Mouse (Mus musculus): ENCODE results near the gene Zbtb16. TPM values are rescaled to one million over a fixed set of nuclear protein-coding genes. Genes with fewer than 3 reads are reported as not detected.

The Zbtb16 gene
- total RNA-seq, 1 experiment = 0.36 TPM

DNA sequence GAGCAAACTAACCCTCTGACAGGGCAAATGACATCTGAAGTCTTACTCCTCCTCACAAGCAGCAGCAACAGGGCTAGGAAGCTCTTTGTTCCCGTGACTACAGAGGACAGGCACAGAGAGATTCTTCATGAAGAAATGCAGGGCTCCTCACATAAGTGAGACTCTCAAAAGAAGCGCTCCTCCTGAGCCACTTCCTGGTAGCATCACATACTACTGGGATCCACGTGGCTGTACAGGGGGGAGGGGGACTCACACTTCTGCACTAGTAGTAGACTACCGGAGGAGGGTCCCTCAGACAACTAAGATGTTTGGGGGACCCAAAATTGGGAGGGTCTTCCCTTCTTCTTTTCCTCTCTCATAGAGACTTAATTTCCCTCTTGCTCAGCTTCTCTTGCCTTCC, 139.7 kb downstream of the Zbtb16 start:
- no peak overlapping the region for H3K9ac ChIP-seq (ENCODE audit: insufficient read depth, low read depth, low read length, poor library complexity, severe bottlenecking)
- no peak overlapping the region for H3K27ac ChIP-seq (ENCODE audit: insufficient read depth, low read depth, low read length, poor library complexity, severe bottlenecking)

DNA sequence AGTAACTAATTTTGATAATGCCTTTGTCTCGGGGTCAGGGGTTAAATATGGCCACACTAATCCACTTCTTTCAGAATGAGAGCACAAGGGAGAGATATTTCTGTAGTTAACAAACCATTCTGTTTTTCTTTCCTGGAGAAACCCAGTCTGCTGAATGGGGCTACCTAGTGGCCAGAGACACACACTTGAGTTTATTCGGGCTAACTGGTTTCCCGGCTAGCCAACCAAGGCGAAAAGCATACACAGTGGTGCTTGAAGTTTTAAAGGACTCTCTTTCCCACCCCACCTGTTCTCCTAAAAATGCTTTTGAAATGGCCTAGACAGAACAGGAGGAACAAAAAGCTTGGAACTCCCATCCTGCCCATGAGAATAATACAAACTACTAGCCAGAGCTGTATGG, 140.2 kb downstream of the Zbtb16 start:
- Histone ChIP-seq H3K9ac (ENCODE audit: insufficient read depth, low read depth, low read length, poor library complexity, severe bottlenecking) (no peak overlapping the region), H3K4me3 (ENCODE audit: insufficient read depth in 1 of 2, low read depth in 1 of 2, low read length in 2 of 2, poor library complexity in 1 of 2, severe bottlenecking in 1 of 2) (no peak overlapping the region), H3K36me3 (ENCODE audit: control insufficient read depth, insufficient read depth, low read length, poor library complexity, severe bottlenecking) (no peaks in the 10 kb centered on the region), H3K4me1 (ENCODE audit: control insufficient read depth in 2 of 2, insufficient read depth in 2 of 2, low read length in 2 of 2, poor library complexity in 1 of 2) (no peaks in the 10 kb centered on the region; a peak in 1 of 4 replicates), H3K27ac (ENCODE audit: insufficient read depth, low read depth, low read length, poor library complexity, severe bottlenecking) (no peak overlapping the region), H3K9me3 (ENCODE audit: control insufficient read depth, insufficient read depth, low read depth, low read length) (no peaks in the 10 kb centered on the region)
- in situ Hi-C loops (cut with MboI; ENCODE audit: low sequenced_read_pairs in 2 of 2, unreplicated experiment in 2 of 2) = no loop called here
- TF ChIP-seq HCFC1 (IDR thresholded peaks at IDR 0.05; ENCODE audit: borderline replicate concordance, insufficient read depth, low read length) (no peak), MAFK (IDR thresholded peaks at IDR 0.05; ENCODE audit: insufficient read depth, low read depth, low read length) (no peak), ZNF384 (IDR thresholded peaks at IDR 0.05; ENCODE audit: low read depth, low read length) (no peak), ZC3H11A (IDR thresholded peaks at IDR 0.05; ENCODE audit: borderline replicate concordance, low read depth, low read length) (no peak), CHD2 (IDR thresholded peaks at IDR 0.05; ENCODE audit: low read depth, low read length) (no peak)
- peak; percentile 31 for DNase-seq (ENCODE audit: low read depth, low spot score)

More for the DNA sequence above, 139.7 kb downstream of the Zbtb16 start:
- TF ChIP-seq ZC3H11A (IDR thresholded peaks at IDR 0.05; ENCODE audit: borderline replicate concordance, low read depth, low read length) = no peak
- TF ChIP-seq CHD2 (IDR thresholded peaks at IDR 0.05; ENCODE audit: low read depth, low read length) = no peak
- no peak for TF ChIP-seq MAFK (IDR thresholded peaks at IDR 0.05; ENCODE audit: insufficient read depth, low read depth, low read length)
- TF ChIP-seq ZNF384 (IDR thresholded peaks at IDR 0.05; ENCODE audit: low read depth, low read length) = no peak
- TF ChIP-seq HCFC1 (IDR thresholded peaks at IDR 0.05; ENCODE audit: borderline replicate concordance, insufficient read depth, low read length) = no peak
- Histone ChIP-seq H3K4me3 (ENCODE audit: insufficient read depth in 1 of 2, low read depth in 1 of 2, low read length in 2 of 2, poor library complexity in 1 of 2, severe bottlenecking in 1 of 2) (no peak overlapping the region), H3K9me3 (ENCODE audit: control insufficient read depth, insufficient read depth, low read depth, low read length) (no peaks in the 10 kb centered on the region), H3K36me3 (ENCODE audit: control insufficient read depth, insufficient read depth, low read length, poor library complexity, severe bottlenecking) (no peaks in the 10 kb centered on the region), H3K4me1 (ENCODE audit: control insufficient read depth in 2 of 2, insufficient read depth in 2 of 2, low read length in 2 of 2, poor library complexity in 1 of 2) (no peaks in the 10 kb centered on the region; a peak in 1 of 4 replicates)
- no peak for DNase-seq (ENCODE audit: low read depth, low spot score)
- in situ Hi-C loops (cut with MboI; ENCODE audit: low sequenced_read_pairs in 2 of 2, unreplicated experiment in 2 of 2) = no loop called here

DNA sequence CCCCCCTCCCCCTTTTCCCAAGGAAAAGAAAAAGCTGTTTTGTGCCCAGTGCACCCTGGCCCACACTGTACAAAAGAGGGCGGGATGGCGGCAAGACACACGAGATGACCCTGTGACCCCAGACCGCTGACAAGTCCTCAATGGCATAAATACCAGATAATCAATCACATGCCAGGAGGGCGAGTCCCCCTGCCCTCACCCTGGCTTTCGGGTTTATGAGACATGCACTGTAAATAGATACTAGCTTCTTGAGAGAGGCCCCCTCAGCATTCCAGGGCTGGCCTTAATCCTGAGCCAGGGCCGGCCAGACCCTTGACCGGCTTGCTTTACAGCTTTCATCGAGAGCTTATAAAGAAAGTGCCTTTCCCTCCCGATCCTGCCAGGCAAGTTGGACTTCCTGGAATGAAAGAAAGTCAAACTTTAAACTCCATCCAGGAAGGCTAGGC, 141.4 kb downstream of the Zbtb16 start:
- no peak overlapping the region for H3K27ac ChIP-seq (ENCODE audit: insufficient read depth, low read depth, low read length, poor library complexity, severe bottlenecking)
- DNase-seq (ENCODE audit: low read depth, low spot score) = no peak

DNA sequence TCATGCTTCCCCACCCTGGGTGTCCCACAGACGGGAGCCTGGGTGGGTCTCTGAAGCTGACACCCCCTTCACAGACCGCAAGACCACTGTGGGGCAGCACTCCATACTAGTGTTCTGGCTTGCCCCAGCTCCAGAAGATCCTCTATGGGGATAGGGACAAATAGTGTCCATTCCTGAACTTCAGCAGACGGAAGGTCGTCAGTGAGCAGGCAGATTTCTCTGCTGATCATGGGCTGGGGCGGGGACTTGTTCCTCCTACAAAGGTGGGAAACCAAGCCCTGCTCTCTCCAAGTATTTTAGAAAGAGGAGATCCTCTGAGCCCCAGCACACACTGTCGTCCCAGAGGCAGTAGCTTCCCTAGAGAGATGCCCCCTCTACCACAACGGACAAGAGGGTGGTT, 142.3 kb downstream of the Zbtb16 start:
- in situ Hi-C loops (cut with MboI; ENCODE audit: low sequenced_read_pairs in 2 of 2, unreplicated experiment in 2 of 2) = no loop called here
- H3K27ac ChIP-seq (ENCODE audit: insufficient read depth, low read depth, low read length, poor library complexity, severe bottlenecking) = no peak overlapping the region
- DNase-seq (ENCODE audit: low read depth, low spot score) = no peak
- H3K9ac ChIP-seq (ENCODE audit: insufficient read depth, low read depth, low read length, poor library complexity, severe bottlenecking) = no peak overlapping the region
- no peak for TF ChIP-seq CHD2 (IDR thresholded peaks at IDR 0.05; ENCODE audit: low read depth, low read length)
- no peak for TF ChIP-seq MAFK (IDR thresholded peaks at IDR 0.05; ENCODE audit: insufficient read depth, low read depth, low read length)
- TF ChIP-seq ZC3H11A (IDR thresholded peaks at IDR 0.05; ENCODE audit: borderline replicate concordance, low read depth, low read length) = no peak
- TF ChIP-seq HCFC1 (IDR thresholded peaks at IDR 0.05; ENCODE audit: borderline replicate concordance, insufficient read depth, low read length) = no peak
- TF ChIP-seq ZNF384 (IDR thresholded peaks at IDR 0.05; ENCODE audit: low read depth, low read length) = no peak
- H3K9me3 ChIP-seq (ENCODE audit: control insufficient read depth, insufficient read depth, low read depth, low read length) = no peaks in the 10 kb centered on the region
- no peaks in the 10 kb centered on the region; a peak in 1 of 4 replicates for H3K4me1 ChIP-seq (ENCODE audit: control insufficient read depth in 2 of 2, insufficient read depth in 2 of 2, low read length in 2 of 2, poor library complexity in 1 of 2)
- H3K36me3 ChIP-seq (ENCODE audit: control insufficient read depth, insufficient read depth, low read length, poor library complexity, severe bottlenecking) = no peaks in the 10 kb centered on the region
- H3K4me3 ChIP-seq (ENCODE audit: insufficient read depth in 1 of 2, low read depth in 1 of 2, low read length in 2 of 2, poor library complexity in 1 of 2, severe bottlenecking in 1 of 2) = no peak overlapping the region

More for the DNA sequence above, 141.4 kb downstream of the Zbtb16 start:
- in situ Hi-C loops (cut with MboI; ENCODE audit: low sequenced_read_pairs in 2 of 2, unreplicated experiment in 2 of 2) = no loop called here
- no peak for TF ChIP-seq ZNF384 (IDR thresholded peaks at IDR 0.05; ENCODE audit: low read depth, low read length)
- TF ChIP-seq CHD2 (IDR thresholded peaks at IDR 0.05; ENCODE audit: low read depth, low read length) = no peak
- no peak for TF ChIP-seq MAFK (IDR thresholded peaks at IDR 0.05; ENCODE audit: insufficient read depth, low read depth, low read length)
- TF ChIP-seq HCFC1 (IDR thresholded peaks at IDR 0.05; ENCODE audit: borderline replicate concordance, insufficient read depth, low read length) = no peak
- TF ChIP-seq ZC3H11A (IDR thresholded peaks at IDR 0.05; ENCODE audit: borderline replicate concordance, low read depth, low read length) = no peak
- Histone ChIP-seq H3K36me3 (ENCODE audit: control insufficient read depth, insufficient read depth, low read length, poor library complexity, severe bottlenecking) (no peaks in the 10 kb centered on the region), H3K9me3 (ENCODE audit: control insufficient read depth, insufficient read depth, low read depth, low read length) (no peaks in the 10 kb centered on the region), H3K9ac (ENCODE audit: insufficient read depth, low read depth, low read length, poor library complexity, severe bottlenecking) (no peak overlapping the region), H3K4me1 (ENCODE audit: control insufficient read depth in 2 of 2, insufficient read depth in 2 of 2, low read length in 2 of 2, poor library complexity in 1 of 2) (no peaks in the 10 kb centered on the region; a peak in 1 of 4 replicates), H3K4me3 (ENCODE audit: insufficient read depth in 1 of 2, low read depth in 1 of 2, low read length in 2 of 2, poor library complexity in 1 of 2, severe bottlenecking in 1 of 2) (no peak overlapping the region)

DNA sequence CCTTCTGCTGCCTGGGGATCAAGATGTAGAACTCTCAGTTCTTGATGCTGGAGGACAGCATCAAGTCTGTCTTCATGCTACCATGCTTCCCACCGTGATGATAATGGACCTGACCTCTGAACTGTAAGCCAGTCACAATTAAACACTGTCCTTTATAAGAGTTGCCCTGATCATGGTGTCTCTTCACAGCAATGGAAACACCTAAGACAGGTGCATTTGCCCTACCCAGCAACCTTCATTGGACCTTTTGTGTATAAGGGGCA, 146.4 kb downstream of the Zbtb16 start:
- Histone ChIP-seq H3K27ac (ENCODE audit: insufficient read depth, low read depth, low read length, poor library complexity, severe bottlenecking) (no peak overlapping the region), H3K4me3 (ENCODE audit: insufficient read depth in 1 of 2, low read depth in 1 of 2, low read length in 2 of 2, poor library complexity in 1 of 2, severe bottlenecking in 1 of 2) (no peak overlapping the region), H3K4me1 (ENCODE audit: control insufficient read depth in 2 of 2, insufficient read depth in 2 of 2, low read length in 2 of 2, poor library complexity in 1 of 2) (no peaks in the 10 kb centered on the region; a peak in 1 of 4 replicates), H3K36me3 (ENCODE audit: control insufficient read depth, insufficient read depth, low read length, poor library complexity, severe bottlenecking) (no peaks in the 10 kb centered on the region), H3K9me3 (ENCODE audit: control insufficient read depth, insufficient read depth, low read depth, low read length) (no peaks in the 10 kb centered on the region), H3K9ac (ENCODE audit: insufficient read depth, low read depth, low read length, poor library complexity, severe bottlenecking) (no peak overlapping the region)
- no peak for DNase-seq (ENCODE audit: low read depth, low spot score)
- TF ChIP-seq CHD2 (IDR thresholded peaks at IDR 0.05; ENCODE audit: low read depth, low read length) (no peak), MAFK (IDR thresholded peaks at IDR 0.05; ENCODE audit: insufficient read depth, low read depth, low read length) (no peak), ZNF384 (IDR thresholded peaks at IDR 0.05; ENCODE audit: low read depth, low read length) (no peak), ZC3H11A (IDR thresholded peaks at IDR 0.05; ENCODE audit: borderline replicate concordance, low read depth, low read length) (no peak), HCFC1 (IDR thresholded peaks at IDR 0.05; ENCODE audit: borderline replicate concordance, insufficient read depth, low read length) (no peak)
- in situ Hi-C loops (cut with MboI; ENCODE audit: low sequenced_read_pairs in 2 of 2, unreplicated experiment in 2 of 2) = no loop called here
